Mouse (Mus musculus) adipocyte (in vitro differentiated cells): ENCODE measurements at regions not wholly inside any gene's neighbourhood (a gene's known extent, or its start where the extent isn't known, plus 50 kb on each side); places are given as distances from the start of the nearest gene placed in this dataset.

Experiments used
- DNase-seq: peaks from one replicate; pipeline ENCODE4 v3.0.0-alpha.2; 2016; ENCODE audit warnings: low spot score

- no peak for DNase-seq
Observed at GRCm38 (mm10) chr1:56453756-56454155, 183.5 kb downstream of the Hsfy2 start.

GRCm38 (mm10) chr1:56442835-56443234 is 194.4 kb downstream of the Hsfy2 start:
- DNase-seq, result no peak

DNA sequence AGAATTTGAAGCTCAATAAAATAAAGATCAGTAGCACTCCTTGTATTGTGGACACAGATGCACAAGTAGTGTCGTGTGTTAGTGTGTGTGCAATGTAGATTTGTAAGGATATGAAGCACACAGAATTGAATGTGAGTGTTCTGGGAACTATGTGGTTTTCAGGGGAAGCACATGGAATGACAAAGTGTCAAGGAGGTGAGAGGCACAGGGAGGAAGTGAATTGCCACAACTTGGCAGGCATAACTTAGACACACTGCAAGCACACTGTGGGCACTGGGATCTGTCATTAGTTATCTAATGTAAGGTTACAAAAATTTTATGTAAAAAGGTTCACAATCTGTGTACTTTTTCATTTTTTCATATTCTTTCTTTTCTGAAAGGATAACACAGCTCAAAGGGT is 230.4 kb downstream of the Hsfy2 start:
- no peak for DNase-seq

- no peak for DNase-seq
Observed at GRCm38 (mm10) chr1:56403351-56403750, 233.9 kb downstream of the Hsfy2 start.

DNA sequence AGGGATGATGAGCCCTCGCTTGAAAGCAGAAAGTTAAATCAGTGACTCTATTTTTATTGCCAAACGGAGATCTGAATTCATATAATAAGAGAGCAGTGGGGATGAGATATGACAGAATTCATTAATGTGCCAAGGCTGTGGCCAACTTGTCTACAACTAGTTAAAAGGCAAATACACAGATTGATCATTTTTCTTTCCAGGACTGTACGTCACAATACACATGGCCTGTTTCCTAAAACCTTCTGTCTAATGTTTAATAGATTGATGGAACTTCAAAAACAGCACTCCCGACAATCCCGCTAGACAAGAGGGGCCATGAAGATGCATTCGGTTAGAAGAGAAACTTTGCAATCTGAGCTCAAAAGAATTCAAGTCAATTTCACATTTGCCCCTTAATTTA is 241.4 kb downstream of the Hsfy2 start:
- DNase-seq, result no peak

DNA sequence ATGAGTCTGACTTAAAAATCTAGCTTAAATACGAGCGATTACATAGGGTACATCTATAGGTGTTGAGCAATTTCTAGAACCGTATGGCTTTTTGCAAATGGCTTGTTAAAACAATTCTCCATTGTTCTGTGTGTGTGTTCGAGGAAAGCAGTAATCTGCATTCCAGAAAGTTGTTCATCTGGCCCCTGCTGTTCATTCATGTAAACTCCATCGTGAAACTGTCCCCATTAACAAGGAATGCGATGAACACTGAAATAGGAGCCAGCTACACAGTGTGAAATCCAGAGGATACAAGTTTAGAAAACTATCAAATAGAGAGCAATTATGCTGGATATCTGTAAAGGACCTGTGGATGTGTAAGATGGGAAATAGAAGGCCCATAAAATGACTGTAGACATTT is 250.1 kb downstream of the Hsfy2 start:
- no peak for DNase-seq

GRCm38 (mm10) chr1:56366319-56366718 is 270.9 kb downstream of the Hsfy2 start:
- no peak for DNase-seq

- no peak for DNase-seq
Observed at GRCm38 (mm10) chr1:56360857-56361256, 276.4 kb downstream of the Hsfy2 start.

DNA sequence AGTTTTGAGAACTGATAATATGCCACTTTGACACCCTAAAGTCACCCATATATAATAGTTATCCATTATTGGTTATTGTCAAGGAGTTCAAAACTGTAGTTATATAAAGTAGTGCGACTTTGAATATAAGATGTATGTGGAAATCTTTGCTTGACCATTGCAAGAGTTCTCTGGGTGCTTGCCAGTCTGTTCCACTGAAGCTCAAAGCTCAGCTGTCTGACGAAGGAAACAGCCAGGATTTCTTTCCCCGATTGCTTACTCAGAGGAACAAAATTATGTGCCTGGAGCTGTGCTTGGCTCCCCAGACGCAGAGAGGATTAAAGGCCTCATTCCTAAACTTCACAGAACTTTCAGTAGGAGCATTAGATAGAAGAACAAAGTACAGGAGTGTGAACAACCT is 290.6 kb downstream of the Hsfy2 start:
- no peak for DNase-seq

DNA sequence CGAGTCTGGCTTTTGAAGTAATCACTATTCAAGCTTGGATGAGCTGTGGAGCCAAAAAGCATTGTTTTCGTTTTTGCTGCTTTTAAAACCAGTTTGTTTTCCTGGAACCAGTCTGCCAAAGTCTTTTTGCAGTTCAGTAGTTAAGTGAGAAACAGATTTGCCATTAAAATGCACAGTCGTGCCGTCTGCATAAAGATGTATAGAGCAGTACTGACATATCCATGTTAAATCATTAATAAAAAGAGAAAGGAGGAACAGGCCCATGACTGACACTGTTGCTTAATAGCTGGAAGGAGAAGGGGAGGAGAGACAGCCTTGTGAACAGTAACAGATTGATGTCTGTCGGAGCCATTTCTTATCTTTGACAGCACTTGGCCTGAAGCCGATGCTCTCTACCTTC is 292.3 kb downstream of the Hsfy2 start:
- DNase-seq, result no peak

DNA sequence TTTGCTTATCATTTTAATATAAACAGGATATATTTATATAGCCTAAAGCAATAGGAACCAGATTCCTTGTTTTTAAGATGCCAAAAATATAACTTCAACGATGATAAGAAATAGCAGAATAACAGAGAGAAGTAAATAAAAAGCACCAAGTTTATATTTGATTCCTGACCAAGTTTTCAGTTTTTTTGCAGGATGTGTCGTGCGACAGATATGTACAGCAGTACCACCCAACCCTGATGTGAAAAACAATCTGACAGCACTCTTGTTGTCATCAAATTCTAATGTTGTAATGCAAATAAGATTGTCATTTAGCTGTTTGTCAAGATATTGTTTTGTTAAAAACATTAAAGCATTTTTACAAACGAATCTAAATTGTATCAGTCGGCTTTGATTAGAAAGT is 309.9 kb downstream of the Hsfy2 start:
- DNase-seq, result no peak

GRCm38 (mm10) chr1:56308586-56308985 is 328.6 kb downstream of the Hsfy2 start:
- DNase-seq, result no peak

DNA sequence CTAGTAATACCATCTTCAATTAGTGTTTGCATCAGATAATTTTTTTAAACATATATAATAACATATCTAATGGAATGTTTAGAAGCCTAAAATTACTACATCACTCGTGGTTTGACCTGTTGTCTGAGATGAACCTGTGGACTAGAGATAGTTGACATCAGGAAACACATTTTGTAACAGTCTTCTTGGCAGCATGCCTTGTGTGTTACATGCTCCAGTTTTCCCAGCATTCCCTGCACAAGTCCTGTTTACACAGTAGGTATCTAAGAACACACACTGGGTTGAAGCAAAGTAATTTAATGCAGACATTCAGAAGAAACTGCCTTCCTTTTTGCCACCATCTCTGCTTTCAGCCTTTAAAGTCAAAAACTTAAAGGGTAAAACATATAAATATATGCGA is 342.8 kb downstream of the Hsfy2 start:
- no peak for DNase-seq

- peak; percentile 14 for DNase-seq
Observed at GRCm38 (mm10) chr1:56289748-56290147, 347.5 kb downstream of the Hsfy2 start.

- DNase-seq, result no peak
Observed at GRCm38 (mm10) chr1:56286386-56287045, 350.7 kb downstream of the Hsfy2 start.

DNA sequence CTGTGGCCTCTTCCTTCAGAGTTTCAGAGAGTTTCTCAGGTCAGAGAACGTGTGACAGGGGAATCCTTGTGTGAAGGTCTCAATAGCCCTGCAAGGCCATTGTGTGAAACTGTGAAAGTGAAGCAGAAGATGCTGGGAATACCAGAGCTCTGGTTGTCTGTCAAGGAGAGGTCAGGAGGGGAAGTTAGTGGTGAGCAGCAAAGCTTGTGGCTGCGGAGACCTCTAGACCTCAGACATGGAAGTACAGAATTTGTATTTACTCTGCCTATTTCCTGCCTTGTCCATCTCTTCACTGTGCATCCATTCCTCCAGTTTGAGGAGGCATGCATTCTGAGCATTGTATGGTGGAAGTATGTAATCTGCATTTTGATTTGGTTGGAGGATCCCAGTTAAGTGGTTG is 375.5 kb downstream of the Hsfy2 start:
- no peak for DNase-seq

GRCm38 (mm10) chr1:56260759-56261158 is 376.5 kb downstream of the Hsfy2 start:
- no peak for DNase-seq

GRCm38 (mm10) chr1:56256839-56257490 is 380.3 kb downstream of the Hsfy2 start:
- DNase-seq, result no peak

- no peak for DNase-seq
Observed at GRCm38 (mm10) chr1:56239686-56240085, 397.5 kb downstream of the Hsfy2 start.

- DNase-seq, result no peak
Observed at GRCm38 (mm10) chr1:56226314-56227008, 410.8 kb downstream of the Hsfy2 start.

- DNase-seq, result no peak
Observed at GRCm38 (mm10) chr1:56219700-56220099, 417.5 kb downstream of the Hsfy2 start.

DNA sequence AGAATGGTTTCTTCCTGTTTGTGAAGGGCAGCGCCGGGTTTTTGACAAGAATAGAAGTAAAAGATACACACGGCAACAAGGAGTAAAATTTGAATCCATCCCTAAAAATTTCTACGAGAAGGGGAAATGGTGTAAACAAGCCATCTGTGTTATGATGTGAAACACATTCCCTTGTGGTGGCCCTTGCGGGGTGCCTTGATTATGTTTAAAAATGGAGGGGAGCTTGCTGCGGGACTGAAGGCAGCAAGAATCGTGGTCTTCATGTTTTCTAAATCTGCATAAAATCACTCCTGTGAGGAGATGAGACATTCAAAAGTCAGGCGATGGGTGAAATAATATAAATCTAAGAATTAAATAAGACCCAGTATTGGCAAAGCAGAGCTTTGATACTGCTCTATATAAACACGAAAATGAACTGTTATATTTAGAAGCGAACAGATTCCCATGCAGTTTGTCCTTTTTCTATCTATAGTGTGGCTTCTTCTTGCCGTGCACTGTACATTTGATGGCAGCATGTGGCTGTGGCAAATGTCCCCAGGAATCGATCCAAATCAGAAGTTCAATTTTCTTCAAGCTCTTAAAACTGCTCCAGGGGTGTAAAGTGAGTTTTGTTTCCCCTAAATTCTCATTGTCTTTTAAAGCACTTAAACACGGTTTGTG is 426.4 kb downstream of the Hsfy2 start:
- no peak for DNase-seq
